Comparison of ENCODE assay signal across 16 mouse cellular contexts in genomic region chr5:64102717-64103075, GRCm38 (mm10). TPM values are rescaled to one million over a fixed set of nuclear protein-coding genes. Genes with fewer than 3 reads are reported as not detected.
A peak's percentile ranks its signal among the peaks of the same experiment; 100 is the strongest.
DNase-seq lines count a peak whose midpoint lies in the region; ATAC-seq lines count a peak whose summit lies in the region.
"Had no signal": no experiment of that assay in that cellular context is flagged by ENCODE, and none has a peak within 500 bp of the region (broad histone marks: within the 10 kb centered on the region; RNA-seq: fewer than 3 reads in every experiment).

No protein-coding gene starts in this region.

- H3K4me1 ChIP-seq in heart, embryonic 10.5 days, result peaks cover 7% of the 10 kb centered on the region
- peaks cover 5% of the 10 kb centered on the region; the same call in 1 of the 2 replicates for H3K4me1 ChIP-seq in heart, embryonic 11.5 days (ENCODE audit: control insufficient read depth, insufficient read depth, low read length)
- H3K4me1 ChIP-seq in megakaryocyte, embryonic 14.5 days, result peaks cover 75% of the 10 kb centered on the region
- H3K4me1 ChIP-seq: embryonic facial prominence, embryonic 15.5 days had no signal

- no peak overlapping the region for H3K9ac ChIP-seq in heart, embryonic 11.5 days (ENCODE audit: low read depth, low read length)
- H3K9ac ChIP-seq: embryonic facial prominence, embryonic 15.5 days; forebrain, postnatal 0 days had no signal

- WGBS in heart, embryonic 10.5 days, result 70% methylated on average over 7 of the region's 7 CpGs
- 61% methylated on average over 7 of the region's 7 CpGs for WGBS in heart, embryonic 11.5 days (ENCODE audit: insufficient replicate concordance)

- H3K4me2 ChIP-seq in heart, embryonic 11.5 days, result no peak overlapping the region
- H3K4me2 ChIP-seq: embryonic facial prominence, embryonic 15.5 days had no signal

- no peak for ATAC-seq in heart, embryonic 11.5 days (replicated peaks; ENCODE audit: insufficient number of reproducible peaks, low FRiP score, low TSS enrichment)
- ATAC-seq in hematopoietic stem cell, adult 5-6 weeks (replicated peaks in 1 of 2; ENCODE audit: insufficient read depth in 1 of 2, low FRiP score in 2 of 2, low TSS enrichment in 1 of 2, low read depth in 1 of 2, poor library complexity in 2 of 2, severe bottlenecking in 2 of 2), result peak; percentile 86 to 96
- ATAC-seq: forebrain, postnatal 0 days had no signal

- no peaks in the 10 kb centered on the region for H3K9me3 ChIP-seq in heart, embryonic 10.5 days
- no peaks in the 10 kb centered on the region for H3K9me3 ChIP-seq in heart, embryonic 11.5 days (replicated peaks; ENCODE audit: control insufficient read depth, low read length)
- no peaks in the 10 kb centered on the region for H3K9me3 ChIP-seq in megakaryocyte, embryonic 14.5 days
- H3K9me3 ChIP-seq: embryonic facial prominence, embryonic 15.5 days had no signal

- no peak overlapping the region for H3K4me3 ChIP-seq in heart, embryonic 10.5 days
- no peak overlapping the region for H3K4me3 ChIP-seq in heart, embryonic 11.5 days (ENCODE audit: low read depth, low read length)
- H3K4me3 ChIP-seq in megakaryocyte, embryonic 14.5 days (replicated peaks), result peak overlapping the region; percentile 89
- H3K4me3 ChIP-seq: embryonic facial prominence, embryonic 15.5 days had no signal

- DNase-seq in heart, embryonic 10.5 days (ENCODE audit: low spot score), result no peak
- DNase-seq in thymus, postnatal 36 days, result peak; percentile 18 to 39
- no peak for DNase-seq in left cerebral cortex, postnatal 10 days (ENCODE audit: extremely low spot score in 1 of 2, low spot score in 2 of 2)
- no peak for DNase-seq in lung, postnatal 10 days
- DNase-seq in right cerebral cortex, postnatal 25 days, result no peak
- DNase-seq: cerebellum, postnatal 10 days; forebrain, postnatal 0 days; heart, postnatal 4 days; kidney, adult 11 months; left cerebral cortex, postnatal 4 days; lung, postnatal 14 days; right cerebral cortex, postnatal 4 days had no signal

- H3K27ac ChIP-seq in heart, embryonic 10.5 days, result 0 out of 2 replicates have a peak overlapping the region, but pooled peaks have one; percentile 37
- H3K27ac ChIP-seq in heart, embryonic 11.5 days (ENCODE audit: low read depth, low read length), result no peak overlapping the region
- H3K27ac ChIP-seq: embryonic facial prominence, embryonic 15.5 days had no signal

- no peaks in the 10 kb centered on the region for H3K27me3 ChIP-seq in heart, embryonic 10.5 days (ENCODE audit: insufficient read depth, poor library complexity, severe bottlenecking)
- H3K27me3 ChIP-seq in heart, embryonic 11.5 days (ENCODE audit: control insufficient read depth, insufficient read depth, low read length), result no peaks in the 10 kb centered on the region
- no peaks in the 10 kb centered on the region for H3K27me3 ChIP-seq in megakaryocyte, embryonic 14.5 days (replicated peaks)
- H3K27me3 ChIP-seq: embryonic facial prominence, embryonic 15.5 days had no signal

- peaks cover 56% of the 10 kb centered on the region for H3K36me3 ChIP-seq in heart, embryonic 10.5 days
- 0 out of 2 replicates have a peak, but pooled peaks cover 7% of the 10 kb centered on the region for H3K36me3 ChIP-seq in heart, embryonic 11.5 days (ENCODE audit: control insufficient read depth, insufficient read depth, low read length)
- peaks cover 96% of the 10 kb centered on the region for H3K36me3 ChIP-seq in megakaryocyte, embryonic 14.5 days (replicated peaks; ENCODE audit: low read length)

- intact Hi-C loops in left cerebral cortex, postnatal 10 days (cut with DNase I), result loop anchor here (10.0 kb wide), 1 partner anchor 172 kb away; no protein-coding TSS in a partner anchor

RNA-seq across cellular contexts. Expression of gene Pgm2, which starts 9.9 kb away (rescaled TPM):
- polyA plus RNA-seq in heart, embryonic 10.5 days (2016; fragmentation: Nextera tagmentation; extraction: Ambion mirVana), result 21.1 and 27.8 TPM in 2 replicates
- 18.1 and 20.2 TPM in 2 replicates for polyA plus RNA-seq in heart, embryonic 11.5 days (2014; fragmentation: Nextera tagmentation; extraction: Ambion mirVana)
- 33.4 and 35.9 TPM in 2 replicates for total RNA-seq in hematopoietic stem cell, adult 5-6 weeks (2017)
- polyA plus RNA-seq in megakaryocyte, embryonic 14.5 days (2012; ENCODE audit: insufficient read depth, low replicate concordance), result 21.2 and 33.3 TPM in 2 replicates
- 10 to 100 TPM; 10.3 to 10.7 TPM for total RNA-seq in left cerebral cortex, postnatal 10 days (2021)

RNA-seq across cellular contexts. Expression of gene Tbc1d1, which starts 53.4 kb away (rescaled TPM):
- 38.3 and 44.2 TPM in 2 replicates for polyA plus RNA-seq in heart, embryonic 10.5 days (2016; fragmentation: Nextera tagmentation; extraction: Ambion mirVana)
- 36.3 and 41.5 TPM in 2 replicates for polyA plus RNA-seq in heart, embryonic 11.5 days (2014; fragmentation: Nextera tagmentation; extraction: Ambion mirVana)
- 27.3 and 31.5 TPM in 2 replicates for total RNA-seq in hematopoietic stem cell, adult 5-6 weeks (2017)
- 3.8 and 5.4 TPM in 2 replicates for polyA plus RNA-seq in megakaryocyte, embryonic 14.5 days (2012; ENCODE audit: insufficient read depth, low replicate concordance)
- total RNA-seq in left cerebral cortex, postnatal 10 days (2021), result 10 to 100 TPM; 14.0 to 15.4 TPM

Comparison
In these comparisons a context has a peak if more than half of its experiments do, and no peak if none do; other contexts are left out.
1. DNase-seq: peak in thymus, postnatal 36 days (2 of 2); none in heart, embryonic 10.5 days (single experiment), left cerebral cortex, postnatal 10 days (0 of 2), lung, postnatal 10 days (single experiment) and right cerebral cortex, postnatal 25 days (single experiment).